Mouse (Mus musculus) midbrain, embryonic 11.5 days (tissue): ENCODE measurements around the gene Dpep1. TPM values are rescaled to one million over a fixed set of nuclear protein-coding genes. Genes with fewer than 3 reads are reported as not detected.
"Not testable (repeated sequence)": the region's sequence is repeated elsewhere in the genome, so short reads cannot be mapped to it uniquely, and the experiment has no call there.

Experiments
- ATAC-seq: fragments of 200-750 bp; cut with Nextera tagmentation; 2 replicates; pipeline ENCODE4 v1.8.0; 2017; ENCODE audit warnings: moderate TSS enrichment, moderate library complexity; ENCODE audit not compliant: low FRiP score
- DNase-seq: peaks from one replicate; pipeline ENCODE4 v3.0.0; 2015; ENCODE audit warnings: low spot score; ENCODE audit errors: missing footprints
- H3K27ac ChIP-seq: fragments of 300-500 bp; sonication (generic); 2 replicates; pipeline ENCODE4 v1.5.1; 2014; ENCODE audit warnings: low read depth, low read length
- H3K27me3 ChIP-seq: fragments of 300-500 bp; sonication (generic); 2 replicates; pipeline ENCODE4 v1.6.1; 2014; ENCODE audit warnings: mild to moderate bottlenecking, low read length, moderate library complexity, mixed read lengths; ENCODE audit not compliant: control insufficient read depth, insufficient read depth
- H3K36me3 ChIP-seq: fragments of 300-500 bp; sonication (generic); 2 replicates; pipeline ENCODE4 v1.6.1; 2014; ENCODE audit warnings: mild to moderate bottlenecking, low read length, moderate library complexity, mixed read lengths; ENCODE audit not compliant: control insufficient read depth, insufficient read depth
- H3K4me1 ChIP-seq: fragments of 300-500 bp; sonication (generic); 2 replicates; pipeline ENCODE4 v1.6.1; 2014; ENCODE audit warnings: low read length; ENCODE audit not compliant: control insufficient read depth, insufficient read depth
- H3K4me2 ChIP-seq: fragments of 300-500 bp; sonication (generic); 2 replicates; pipeline ENCODE4 v1.6.1; 2014; ENCODE audit warnings: mild to moderate bottlenecking, moderate library complexity
- H3K4me3 ChIP-seq: fragments of 300-500 bp; sonication (generic); 2 replicates; pipeline ENCODE4 v1.5.1; 2014; ENCODE audit warnings: low read depth, low read length
- H3K9ac ChIP-seq: fragments of 300-500 bp; sonication (generic); 2 replicates; pipeline ENCODE4 v1.6.1; 2014; ENCODE audit warnings: low read length
- H3K9me3 ChIP-seq: fragments of 300-500 bp; sonication (generic); 2 replicates; pipeline ENCODE4 v1.6.1; 2016; ENCODE audit warnings: low read length; ENCODE audit not compliant: control insufficient read depth
- WGBS: fragments of 180-500 bp; shearing (Covaris S2); extraction: QIAGEN DNeasy Blood & Tissue Kit; methylation state at CpG from one replicate; pipeline ENCODE4 v1.1.7; 2014; 5-methylcytosine and 5-hydroxymethylcytosine counted together
- polyA plus RNA-seq: library from polyadenylated mRNA; unstranded; fragments of >200 nt; fragmentation: Nextera tagmentation; extraction: Ambion mirVana; gene quantifications from 2 replicates; pipeline ENCODE4 v1.2.1, GENCODE M21; 2014

Dpep1 gene
- polyA plus RNA-seq, 1 experiment from 2014 or later = 1.7 TPM

DNA sequence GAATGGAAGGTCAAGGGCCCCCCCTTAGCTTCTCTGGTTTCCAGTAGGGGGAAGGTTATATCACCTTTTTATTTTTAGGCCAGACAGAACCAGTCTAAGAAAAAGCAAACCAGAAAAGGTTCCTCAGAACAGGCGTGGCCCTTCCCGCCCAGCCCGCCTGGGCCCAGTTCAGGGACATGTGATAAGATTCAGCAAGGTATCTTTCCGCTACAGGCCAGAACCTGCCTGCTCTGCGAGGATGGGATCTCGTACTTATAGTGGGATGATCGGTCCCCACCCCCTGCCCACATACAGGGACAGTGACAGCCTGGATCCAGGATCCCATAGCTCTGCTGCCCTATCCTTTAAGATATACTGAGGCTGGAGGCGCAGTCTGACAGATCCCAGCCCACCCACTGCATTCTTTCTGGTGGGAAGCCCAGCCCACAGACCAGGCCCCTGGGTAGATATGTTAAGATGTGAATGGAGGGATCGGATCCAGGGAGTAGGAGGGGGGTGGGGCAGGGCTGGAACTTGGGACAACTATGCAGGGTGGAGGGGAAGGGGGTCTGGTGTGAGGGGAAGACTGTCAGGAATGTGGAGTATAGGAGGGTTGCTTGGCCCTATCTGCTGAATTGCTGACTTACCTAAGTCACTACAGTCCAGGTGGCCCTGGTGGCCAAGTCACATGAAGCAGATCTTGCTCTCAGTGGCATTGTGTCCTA, 29.8 kb upstream of the Dpep1 start:
- no peak overlapping the region for H3K27ac ChIP-seq
- peak; percentile 54 for DNase-seq
- whole genome bisulfite sequencing = 85% methylated on average over 9 of the region's 9 CpGs
- H3K27me3 ChIP-seq = no peaks in the 10 kb centered on the region
- no peak overlapping the region for H3K4me3 ChIP-seq
- no peak overlapping the region for H3K9ac ChIP-seq
- no peaks in the 10 kb centered on the region for H3K36me3 ChIP-seq
- H3K4me2 ChIP-seq = no peak overlapping the region
- H3K9me3 ChIP-seq = no peaks in the 10 kb centered on the region
- no peak for ATAC-seq
- peaks cover 4% of the 10 kb centered on the region; the same call in 1 of the 2 replicates for H3K4me1 ChIP-seq

DNA sequence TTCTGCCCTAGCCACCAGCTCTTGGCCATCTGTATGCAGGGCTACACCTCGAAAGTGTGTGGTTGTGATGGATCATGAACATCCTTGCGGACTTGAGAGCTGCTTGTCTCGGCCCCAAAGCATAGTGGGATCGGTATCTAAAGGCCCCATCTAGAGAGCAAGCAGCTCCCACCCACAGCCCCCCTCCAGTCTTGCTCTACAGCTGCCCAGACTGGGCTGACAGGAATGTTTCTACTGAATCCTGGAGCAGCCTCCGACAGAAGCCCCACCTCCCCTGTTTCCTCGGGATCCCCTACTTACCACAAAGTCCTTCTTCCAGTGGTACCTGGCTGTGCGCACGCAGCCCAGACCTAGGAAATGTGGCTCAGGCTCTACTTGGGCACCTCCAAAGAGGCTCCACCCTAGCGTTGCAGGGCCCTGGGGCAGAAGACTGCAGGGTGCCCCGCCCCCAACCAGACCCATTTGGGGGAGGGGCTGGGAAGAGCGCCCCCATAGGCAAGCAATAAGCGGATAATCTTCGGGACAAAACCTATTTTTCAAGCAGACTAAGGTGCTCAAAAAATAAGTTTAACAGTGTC, 28.1 kb upstream of the Dpep1 start, which contains the start of gene Sult5a1:
TSS of gene Sult5a1 (minus strand) at position 428 of the 578 bp plus-strand sequence.
- DNase-seq = no peak
- Histone ChIP-seq H3K27ac (no peak within 1 kb of the TSS), H3K4me3 (no peak within 1 kb of the TSS), H3K4me1 (peaks cover 4% of the 10 kb centered on the region; the same call in 1 of the 2 replicates), H3K9ac (no peak within 1 kb of the TSS), H3K27me3 (no peaks in the 10 kb centered on the region), H3K36me3 (no peaks in the 10 kb centered on the region), H3K9me3 (no peaks in the 10 kb centered on the region), H3K4me2 (no peak within 1 kb of the TSS)
- no peak for ATAC-seq
- WGBS = 35% methylated on average over 13 of the region's 13 CpGs

DNA sequence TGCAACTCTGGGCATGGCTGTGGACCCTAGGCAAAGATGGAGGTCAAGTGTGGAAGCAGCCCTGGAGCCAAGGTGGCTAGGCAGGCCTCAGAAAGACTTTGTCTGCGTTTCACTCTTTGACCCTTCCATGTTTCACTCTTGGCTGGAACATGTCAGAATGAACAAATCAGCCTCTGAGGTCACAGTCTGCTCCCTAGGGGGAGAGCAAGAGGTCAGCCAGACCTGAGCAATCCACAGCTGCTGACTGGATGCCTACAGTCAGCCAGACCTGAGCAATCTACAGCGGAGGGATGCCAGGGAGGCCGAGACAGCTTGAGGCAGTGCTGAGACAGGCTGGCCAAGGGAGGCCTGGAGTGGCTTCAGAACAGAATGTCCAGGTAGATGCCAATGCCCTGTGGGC, 4.7 kb upstream of the Dpep1 start:
- no peak overlapping the region for H3K4me3 ChIP-seq
- no peaks in the 10 kb centered on the region for H3K27me3 ChIP-seq
- no peak overlapping the region for H3K4me2 ChIP-seq
- 75% methylated on average over 3 of the region's 3 CpGs for WGBS
- H3K27ac ChIP-seq = no peak overlapping the region
- no peaks in the 10 kb centered on the region for H3K36me3 ChIP-seq
- ATAC-seq = no peak
- H3K9ac ChIP-seq = no peak overlapping the region
- no peaks in the 10 kb centered on the region; the same call in 1 of the 2 replicates for H3K9me3 ChIP-seq
- no peaks in the 10 kb centered on the region for H3K4me1 ChIP-seq
- peak; percentile 75 for DNase-seq

DNA sequence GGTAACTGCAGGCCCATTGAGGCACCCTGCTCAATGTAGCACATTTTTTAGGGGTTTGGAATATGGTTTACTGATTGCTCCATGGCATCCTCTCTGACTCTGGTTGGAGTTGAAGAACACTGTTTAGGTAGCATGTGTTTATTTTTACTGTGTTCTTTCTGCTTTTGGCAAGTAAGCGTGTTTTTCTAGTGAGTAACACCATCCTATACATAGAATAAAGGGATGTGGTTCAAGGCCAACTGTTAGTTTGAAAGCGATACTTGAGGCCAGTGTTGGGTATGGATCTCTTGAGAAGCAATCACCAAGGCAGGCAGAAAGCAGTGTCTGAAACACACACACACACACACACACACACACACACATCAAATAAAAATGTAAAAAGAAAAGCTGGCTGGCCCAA, 2.0 kb downstream of the Dpep1 start:
- H3K4me2 ChIP-seq = no peak overlapping the region
- DNase-seq = no peak
- ATAC-seq = no peak
- H3K27me3 ChIP-seq = no peaks in the 10 kb centered on the region
- no peaks in the 10 kb centered on the region for H3K36me3 ChIP-seq
- H3K27ac ChIP-seq = no peak overlapping the region
- H3K9me3 ChIP-seq = no peaks in the 10 kb centered on the region
- 87% methylated on average over 2 of the region's 2 CpGs for WGBS
- 0 out of 2 replicates have a peak, but pooled peaks cover 2% of the 10 kb centered on the region for H3K4me1 ChIP-seq
- H3K9ac ChIP-seq = no peak overlapping the region
- no peak overlapping the region for H3K4me3 ChIP-seq

- no peak overlapping the region for H3K4me2 ChIP-seq
- WGBS = 84% methylated on average over 7 of the region's 7 CpGs
- DNase-seq = no peak
Measured at GRCm38 (mm10) chr8:123188841-123189240, 2.8 kb downstream of the Dpep1 start.

DNA sequence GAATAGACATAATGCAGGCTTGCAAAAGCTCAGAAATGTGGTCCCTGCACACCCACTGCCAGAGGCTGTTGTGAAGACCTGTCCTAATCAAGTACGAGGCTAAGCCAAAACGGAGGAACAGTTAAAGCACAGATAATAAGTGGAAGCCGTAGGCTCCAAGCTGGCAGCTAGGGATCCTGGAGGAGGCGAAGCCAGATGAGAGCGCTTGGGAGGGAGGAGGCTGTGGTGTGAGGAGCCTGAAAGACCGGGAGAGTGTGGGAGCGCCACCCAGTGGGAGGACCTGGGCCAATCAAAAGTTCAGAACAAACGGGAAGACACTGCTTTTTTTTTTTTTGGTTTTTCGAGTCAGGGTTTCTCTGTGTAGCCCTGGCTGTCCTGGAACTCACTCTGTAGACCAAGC, 4.6 kb downstream of the Dpep1 start:
- 0 out of 2 replicates have a peak, but pooled peaks cover 2% of the 10 kb centered on the region for H3K4me1 ChIP-seq
- ATAC-seq = peak; percentile 33; the same call in 1 of the 2 replicates
- no peaks in the 10 kb centered on the region for H3K9me3 ChIP-seq
- no peaks in the 10 kb centered on the region for H3K36me3 ChIP-seq
- H3K27me3 ChIP-seq = no peaks in the 10 kb centered on the region
- H3K9ac ChIP-seq = no peak overlapping the region
- H3K4me3 ChIP-seq = no peak overlapping the region
- no peak overlapping the region; the same call in 1 of the 2 replicates for H3K4me2 ChIP-seq
- no peak overlapping the region for H3K27ac ChIP-seq
- 5% methylated on average over 9 of the region's 9 CpGs for WGBS
- peak; percentile 97 for DNase-seq

More at GRCm38 (mm10) chr8:123188841-123189240, 2.8 kb downstream of the Dpep1 start:
- Histone ChIP-seq H3K36me3 (no peaks in the 10 kb centered on the region), H3K27ac (no peak overlapping the region), H3K9me3 (no peaks in the 10 kb centered on the region), H3K4me3 (no peak overlapping the region), H3K4me1 (0 out of 2 replicates have a peak, but pooled peaks cover 2% of the 10 kb centered on the region), H3K27me3 (no peaks in the 10 kb centered on the region), H3K9ac (no peak overlapping the region)
- no peak for ATAC-seq

DNA sequence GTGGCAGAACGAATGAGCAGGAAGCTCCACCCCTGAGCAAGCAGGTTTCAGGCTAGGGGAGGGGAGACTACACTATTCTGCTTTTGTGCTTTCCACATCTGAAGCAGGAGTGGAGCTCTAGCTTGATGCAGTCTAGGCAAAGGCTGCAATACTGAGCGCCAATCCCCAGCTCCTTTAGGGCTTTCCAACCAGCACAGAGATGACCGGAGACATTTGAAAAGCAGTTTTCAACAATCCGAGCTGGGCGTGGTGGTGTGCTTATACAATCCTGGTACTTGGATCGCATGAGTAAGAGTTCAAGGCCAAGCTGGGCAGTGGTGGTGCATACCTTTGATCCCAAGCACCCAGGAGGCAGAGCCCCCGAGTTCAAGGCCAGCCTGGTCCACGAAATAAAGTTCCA, 5.9 kb downstream of the Dpep1 start:
- Histone ChIP-seq H3K9me3 (no peaks in the 10 kb centered on the region), H3K4me3 (no peak overlapping the region), H3K4me2 (no peak overlapping the region), H3K27ac (no peak overlapping the region), H3K27me3 (no peaks in the 10 kb centered on the region), H3K9ac (no peak overlapping the region), H3K4me1 (0 out of 2 replicates have a peak, but pooled peaks cover 2% of the 10 kb centered on the region), H3K36me3 (no peaks in the 10 kb centered on the region)
- no peak for DNase-seq
- no peak for ATAC-seq
- 59% methylated on average over 8 of the region's 8 CpGs for WGBS

DNA sequence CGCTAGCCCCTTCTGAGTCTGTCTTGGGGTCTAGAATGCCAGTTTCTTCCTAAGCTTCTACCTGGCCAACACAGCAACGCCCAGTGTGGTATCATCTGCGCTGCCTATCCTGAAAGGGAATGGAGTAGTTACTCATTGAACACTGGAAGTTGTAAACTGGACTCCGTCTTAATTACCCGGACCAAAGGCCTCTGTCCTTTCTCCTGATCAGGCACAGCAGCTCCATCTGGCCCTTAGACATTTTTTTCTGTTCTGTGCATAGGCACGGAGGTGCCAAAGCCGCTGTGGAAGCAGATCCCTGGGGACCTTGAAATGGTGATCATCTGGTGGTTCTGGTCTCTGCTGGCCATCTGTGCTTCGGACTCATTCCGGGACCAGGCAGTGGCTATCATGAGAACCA, 7.7 kb downstream of the Dpep1 start:
- Histone ChIP-seq H3K27me3 (no peaks in the 10 kb centered on the region), H3K4me1 (0 out of 2 replicates have a peak, but pooled peaks cover 2% of the 10 kb centered on the region), H3K4me2 (no peak overlapping the region), H3K27ac (no peak overlapping the region), H3K9me3 (no peaks in the 10 kb centered on the region), H3K9ac (no peak overlapping the region), H3K4me3 (no peak overlapping the region), H3K36me3 (no peaks in the 10 kb centered on the region)
- DNase-seq (no peak), ATAC-seq (no peak)
- WGBS = 89% methylated on average over 9 of the region's 9 CpGs

- H3K27ac ChIP-seq, H3K36me3 ChIP-seq, H3K4me2 ChIP-seq, H3K27me3 ChIP-seq, H3K4me3 ChIP-seq, H3K4me1 ChIP-seq, H3K9ac ChIP-seq, H3K9me3 ChIP-seq, ATAC-seq, DNase-seq: not testable (repeated sequence)
- 79% methylated on average over 5 of the region's 5 CpGs for whole genome bisulfite sequencing
Measured at GRCm38 (mm10) chr8:123197016-123197415, 11.0 kb downstream of the Dpep1 start.
